Mouse (Mus musculus) thymus, adult 2 months (tissue): ENCODE measurements at regions not wholly inside any gene's neighbourhood (a gene's known extent, or its start where the extent isn't known, plus 50 kb on each side); places are given as distances from the start of the nearest gene placed in this dataset.

Source experiments
- DNase-seq: peaks from one replicate; pipeline ENCODE4 v3.0.0; 2021
- H3K27ac ChIP-seq: fragments of 200-500 bp; 2 replicates; pipeline ENCODE4 v1.5.1; 2012; ENCODE audit warnings: low read length, control low read depth; ENCODE audit not compliant: control insufficient read depth, insufficient read depth
- H3K27me3 ChIP-seq: fragments of 200-500 bp; 2 replicates; pipeline ENCODE4 v1.6.1; 2012; ENCODE audit warnings: mild to moderate bottlenecking, low read length, moderate library complexity, mixed read lengths; ENCODE audit not compliant: control insufficient read depth, insufficient read depth
- H3K36me3 ChIP-seq: fragments of 200-500 bp; 2 replicates; pipeline ENCODE4 v1.6.1; 2012; ENCODE audit warnings: mild to moderate bottlenecking, low read length, moderate library complexity; ENCODE audit not compliant: control insufficient read depth, insufficient read depth
- H3K4me1 ChIP-seq: fragments of 200-500 bp; replicated peaks from 2 replicates; pipeline ENCODE4 v1.6.1; 2012; ENCODE audit warnings: low read length; ENCODE audit not compliant: control insufficient read depth, insufficient read depth
- H3K4me3 ChIP-seq: fragments of 200-500 bp; 2 replicates; pipeline ENCODE4 v1.5.1; 2012; ENCODE audit warnings: mild to moderate bottlenecking, low read length, control low read depth, moderate library complexity; ENCODE audit not compliant: control insufficient read depth, insufficient read depth
- CTCF ChIP-seq: fragments of 200-500 bp; IDR thresholded peaks from 2 replicates; pipeline ENCODE4 v1.5.1; 2012; ENCODE audit warnings: mild to moderate bottlenecking, control low read depth, low read length, moderate library complexity, borderline replicate concordance; ENCODE audit not compliant: control insufficient read depth, poor library complexity, insufficient read depth; ENCODE audit errors: extremely low read depth
- POLR2A ChIP-seq: fragments of 200-500 bp; IDR thresholded peaks from 2 replicates; pipeline ENCODE4 v1.6.1; 2012; ENCODE audit warnings: mild to moderate bottlenecking, low read length, control low read depth, moderate library complexity; ENCODE audit not compliant: control insufficient read depth, poor library complexity, insufficient read depth; ENCODE audit errors: extremely low read depth
- WGBS: fragments of 180-500 bp; shearing (Covaris S2); methylation state at CpG from one replicate; pipeline ENCODE4 v1.1.7; 2018; 5-methylcytosine and 5-hydroxymethylcytosine counted together

DNA sequence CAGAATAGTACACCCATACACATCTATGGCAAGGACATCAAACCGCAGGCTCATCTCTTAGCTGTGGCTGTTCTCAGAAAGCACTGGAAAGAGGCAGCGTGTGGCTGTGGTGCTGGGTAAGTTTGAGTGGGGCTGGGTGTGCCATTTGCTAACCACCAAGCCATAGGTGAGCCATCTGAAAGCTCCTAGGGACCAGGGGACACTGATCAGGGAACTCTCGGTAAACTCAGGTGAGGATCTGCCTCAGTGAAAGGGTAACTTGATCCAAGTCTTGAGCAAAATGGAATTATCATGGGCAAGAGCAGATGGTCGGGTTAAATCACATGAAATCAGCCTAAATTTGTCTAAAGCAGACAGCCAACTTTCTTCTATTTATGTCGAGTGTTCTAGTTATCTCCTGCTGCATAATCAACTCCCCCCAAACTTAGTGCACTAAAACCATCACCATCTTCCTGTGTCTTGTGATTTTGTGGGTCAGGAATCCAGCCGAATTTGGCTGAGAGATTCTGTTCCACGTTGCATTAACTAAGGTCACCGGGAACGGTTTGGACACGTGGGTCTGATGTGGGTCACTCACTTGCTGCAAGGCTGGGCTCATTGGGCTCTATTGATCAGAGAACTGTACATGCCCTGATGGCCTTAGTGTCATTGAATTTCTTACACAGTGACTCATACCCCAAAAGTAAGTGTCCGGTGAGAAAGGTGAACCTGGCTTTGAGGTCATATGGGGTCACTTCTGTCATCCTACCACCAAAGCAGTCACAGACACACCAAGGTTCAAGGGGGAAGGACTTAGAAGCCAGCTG is 78.9 kb upstream of the Hes1 start:
- Histone ChIP-seq H3K4me1 (0 out of 2 replicates have a peak, but pooled peaks cover 2% of the 10 kb centered on the region), H3K27me3 (no peaks in the 10 kb centered on the region), H3K4me3 (no peak overlapping the region), H3K36me3 (no peaks in the 10 kb centered on the region), H3K27ac (no peak overlapping the region)
- WGBS = 95% methylated on average over 11 of the region's 11 CpGs
- DNase-seq = no peak
- TF ChIP-seq CTCF (no peak), POLR2A (no peak)

DNA sequence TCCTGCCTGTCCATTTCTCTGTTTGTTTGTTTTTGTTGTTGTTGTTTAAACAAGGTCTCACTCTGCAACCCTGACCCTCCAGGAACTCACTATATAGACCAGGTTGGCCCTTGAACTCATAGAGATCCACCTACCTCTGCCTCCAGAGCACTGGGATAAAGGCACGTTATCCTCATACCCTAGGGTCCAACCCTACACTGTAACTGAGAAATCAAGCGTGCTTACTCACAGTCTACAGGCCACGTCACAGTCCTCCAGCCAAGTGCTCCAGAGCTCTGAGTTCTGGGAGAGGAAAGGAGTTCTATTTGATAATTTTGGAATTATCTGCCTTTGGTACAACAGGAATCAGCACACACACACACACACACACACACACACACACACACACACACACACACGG is 76.6 kb upstream of the Hes1 start:
- Histone ChIP-seq H3K27me3 (no peaks in the 10 kb centered on the region), H3K36me3 (no peaks in the 10 kb centered on the region), H3K27ac (no peak overlapping the region), H3K4me1 (no peaks in the 10 kb centered on the region), H3K4me3 (no peak overlapping the region)
- no peak for DNase-seq
- no peak for TF ChIP-seq POLR2A
- no peak for TF ChIP-seq CTCF
- WGBS = over 99% methylated on average over 4 of the region's 4 CpGs

DNA sequence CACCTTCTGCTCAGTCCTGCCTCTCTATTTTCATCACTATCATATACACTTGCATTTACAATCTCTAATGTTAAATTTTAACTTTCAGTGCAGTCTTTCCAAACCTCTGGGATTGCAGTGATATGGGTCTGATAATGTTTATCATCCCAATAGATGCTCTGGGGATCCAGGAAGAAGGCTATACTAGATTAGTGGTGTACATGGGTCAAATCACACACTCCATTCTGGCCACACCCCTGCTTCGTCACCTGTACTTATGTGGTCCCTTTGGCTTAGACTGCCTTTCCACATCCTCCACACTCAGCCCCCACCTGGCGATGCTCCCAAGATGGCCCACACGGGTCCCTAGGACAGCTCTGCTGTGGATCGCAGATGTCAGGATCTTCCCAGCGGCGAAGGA is 76.2 kb upstream of the Hes1 start:
- Histone ChIP-seq H3K4me3 (no peak overlapping the region), H3K36me3 (no peaks in the 10 kb centered on the region), H3K27ac (no peak overlapping the region), H3K4me1 (no peaks in the 10 kb centered on the region), H3K27me3 (no peaks in the 10 kb centered on the region)
- 94% methylated on average over 6 of the region's 6 CpGs for WGBS
- TF ChIP-seq CTCF = no peak
- no peak for TF ChIP-seq POLR2A
- no peak for DNase-seq

DNA sequence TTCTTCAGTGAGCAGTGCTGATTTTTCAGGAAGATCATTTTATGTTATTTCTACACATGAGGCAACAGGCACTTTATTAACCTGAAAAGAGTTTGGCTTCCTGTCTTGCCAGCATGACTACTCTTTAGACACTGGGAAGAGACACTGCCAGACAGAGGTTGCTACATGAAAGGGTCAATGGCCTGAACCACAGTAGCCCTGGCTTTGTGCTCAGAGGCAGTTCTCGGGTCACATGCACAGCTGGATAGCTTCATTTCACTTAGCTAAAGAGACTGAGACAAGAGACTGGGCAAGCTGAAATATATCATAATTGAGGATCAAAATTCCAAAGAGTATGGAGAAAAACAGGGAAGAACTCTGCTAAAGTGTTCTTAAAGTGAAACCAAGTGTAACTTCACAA is 74.9 kb upstream of the Hes1 start:
- TF ChIP-seq POLR2A = no peak
- no peak for TF ChIP-seq CTCF
- H3K4me1 ChIP-seq = no peaks in the 10 kb centered on the region
- no peaks in the 10 kb centered on the region for H3K27me3 ChIP-seq
- H3K36me3 ChIP-seq = no peaks in the 10 kb centered on the region
- no peak for DNase-seq
- H3K4me3 ChIP-seq = no peak overlapping the region
- no peak overlapping the region for H3K27ac ChIP-seq
- WGBS = 88% methylated on average over 1 of the region's 1 CpGs

DNA sequence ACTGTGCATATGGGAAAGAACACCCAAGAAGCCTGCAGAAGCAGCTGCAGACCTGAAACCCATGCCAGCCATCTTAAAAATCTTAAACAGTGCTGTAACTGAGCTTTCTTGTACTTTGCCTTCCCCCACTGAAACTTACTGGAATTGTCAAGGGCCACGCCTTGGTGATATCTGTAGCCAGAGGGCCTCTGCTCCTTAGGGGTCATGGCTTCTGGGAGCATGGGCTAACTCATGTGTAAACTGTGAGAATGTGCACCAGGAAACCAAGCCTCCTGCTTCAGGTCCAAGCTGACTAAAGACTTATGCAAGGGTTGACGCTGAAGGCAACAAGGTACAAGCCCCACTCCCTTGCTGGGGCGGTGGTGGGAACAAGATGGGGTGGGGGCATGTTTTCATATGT is 73.8 kb upstream of the Hes1 start:
- TF ChIP-seq POLR2A (no peak), CTCF (no peak)
- Histone ChIP-seq H3K27me3 (no peaks in the 10 kb centered on the region), H3K36me3 (no peaks in the 10 kb centered on the region), H3K27ac (no peak overlapping the region), H3K4me3 (no peak overlapping the region), H3K4me1 (peaks cover 4% of the 10 kb centered on the region)
- 83% methylated on average over 3 of the region's 3 CpGs for WGBS
- DNase-seq = no peak

DNA sequence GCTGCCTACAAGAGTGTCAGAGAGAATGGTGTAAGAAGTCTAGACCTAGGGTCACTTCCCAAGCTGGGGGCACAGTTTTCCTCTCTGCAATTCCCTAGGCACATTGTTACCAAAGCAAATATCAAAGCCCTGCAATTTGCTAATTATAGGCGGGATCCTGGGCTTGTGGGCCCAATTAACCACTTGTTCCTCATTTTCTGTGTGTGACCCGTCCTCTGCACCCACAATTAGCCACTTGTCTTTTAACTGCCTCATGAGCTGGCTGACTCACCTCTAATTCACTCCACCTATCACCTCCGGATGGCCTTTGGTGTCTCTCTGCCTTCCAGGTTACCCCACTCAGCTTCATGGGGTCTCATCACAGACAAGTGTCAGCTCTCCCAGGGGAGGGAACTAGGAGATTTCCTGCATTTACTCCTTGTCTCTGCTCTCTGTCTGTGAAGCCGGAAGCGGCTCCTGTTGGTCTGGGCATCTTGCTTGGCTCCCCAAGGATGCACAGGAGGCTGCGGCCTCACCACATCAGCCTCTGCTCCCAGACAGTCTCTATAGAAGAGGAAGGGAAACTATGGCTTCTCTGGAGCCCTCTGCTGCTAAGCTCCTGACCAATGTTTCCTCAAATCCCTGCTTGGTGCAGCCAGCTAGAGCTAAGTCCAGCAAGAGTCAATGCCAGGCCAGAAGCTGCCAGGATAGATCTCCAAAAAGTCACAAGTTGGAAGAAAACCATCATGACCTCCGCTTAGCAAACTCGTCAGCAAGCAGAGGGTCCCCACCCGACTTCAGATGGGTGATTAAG is 73.2 kb upstream of the Hes1 start:
- H3K27ac ChIP-seq = no peak overlapping the region
- no peak for TF ChIP-seq POLR2A
- TF ChIP-seq CTCF = no peak
- 78% methylated on average over 9 of the region's 9 CpGs for WGBS
- no peak overlapping the region for H3K4me3 ChIP-seq
- H3K27me3 ChIP-seq = no peaks in the 10 kb centered on the region
- H3K4me1 ChIP-seq = peaks cover 10% of the 10 kb centered on the region
- no peaks in the 10 kb centered on the region for H3K36me3 ChIP-seq
- no peak for DNase-seq
